Mouse (Mus musculus) ES-E14 (cell line): ENCODE results near the gene Topbp1.

Experiments used
- CHD2 ChIP-seq: IDR thresholded peaks from 2 replicates; pipeline ENCODE4 v1.6.1; 2014; ENCODE audit warnings: mild to moderate bottlenecking, low read depth, low read length, inconsistent platforms
- MAFK ChIP-seq: IDR thresholded peaks from 2 replicates; pipeline ENCODE4 v1.6.1; 2014; ENCODE audit warnings: mild to moderate bottlenecking, low read depth, low read length, inconsistent platforms; ENCODE audit not compliant: insufficient read depth
- ZNF384 ChIP-seq: IDR thresholded peaks from 2 replicates; pipeline ENCODE4 v1.6.1; 2012; ENCODE audit warnings: low read depth, low read length, inconsistent platforms

GRCm38 (mm10) chr9:103386573-103386972, 81.6 kb downstream of the Topbp1 start:
- TF ChIP-seq CHD2, result no peak
- TF ChIP-seq ZNF384, result no peak
- no peak for TF ChIP-seq MAFK
